Mouse (Mus musculus) ES-Bruce4 (cell line): ENCODE measurements around the gene Fbxo36.

Experiments
- CTCF ChIP-seq: IDR thresholded peaks from one replicate; pipeline ENCODE4 v1.8.1; 2011; ENCODE audit warnings: low read depth, low read length
- EP300 ChIP-seq: IDR thresholded peaks from 2 replicates; pipeline ENCODE4 v1.6.1; 2011; ENCODE audit warnings: low read depth, low read length; ENCODE audit not compliant: insufficient read depth
- POLR2A ChIP-seq: IDR thresholded peaks from one replicate; pipeline ENCODE4 v1.8.1; 2011; ENCODE audit warnings: low read length; ENCODE audit not compliant: insufficient read depth

DNA sequence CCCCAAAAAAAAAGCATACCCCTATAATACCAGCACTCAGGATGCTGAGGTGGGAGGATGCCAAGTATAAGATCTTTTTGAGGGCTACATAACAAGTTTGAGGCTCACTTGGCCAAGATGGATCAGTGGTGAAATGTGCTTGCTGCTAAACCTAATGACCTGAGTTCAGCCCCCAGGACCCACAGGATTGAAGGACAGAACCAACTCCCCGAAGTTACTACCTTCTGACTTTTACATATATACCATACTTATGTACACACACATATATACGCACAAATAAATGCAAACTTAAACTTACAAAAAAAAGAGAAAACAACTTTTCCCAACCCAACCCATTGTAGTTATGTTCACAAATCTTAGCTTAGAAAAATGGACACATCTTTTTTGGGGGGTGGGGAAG, 3.7 kb downstream of the Fbxo36 start:
- TF ChIP-seq CTCF (no peak), POLR2A (no peak), EP300 (no peak)
